Mouse (Mus musculus) ovary, postnatal 14 days (tissue): Measurements from ENCODE around the gene Ctrc.
A peak's percentile ranks its signal among the peaks of the same experiment; 100 is the strongest.
"Not testable (repeated sequence)": the region's sequence is repeated elsewhere in the genome, so short reads cannot be mapped to it uniquely, and the experiment has no call there.

Source experiments
- DNase-seq: peaks from one replicate; pipeline ENCODE4 v3.0.0; 2022; ENCODE audit warnings: low spot score

The Ctrc gene

GRCm38 (mm10) chr4:141786141-141786540, 60.0 kb downstream of the Ctrc start:
- DNase-seq = no peak

- no peak for DNase-seq
Measured at GRCm38 (mm10) chr4:141784835-141785234, 61.3 kb downstream of the Ctrc start.

GRCm38 (mm10) chr4:141781201-141781985, 64.8 kb downstream of the Ctrc start:
- DNase-seq = no peak

- DNase-seq = no peak
Measured at GRCm38 (mm10) chr4:141779828-141780227, 66.3 kb downstream of the Ctrc start.

GRCm38 (mm10) chr4:141773019-141773418, 73.1 kb downstream of the Ctrc start:
- not testable (repeated sequence) for DNase-seq

- no peak for DNase-seq
Measured at GRCm38 (mm10) chr4:141771823-141772222, 74.3 kb downstream of the Ctrc start.

GRCm38 (mm10) chr4:141769501-141770160, 76.5 kb downstream of the Ctrc start:
- DNase-seq = no peak

- DNase-seq = peak; percentile 15
Measured at GRCm38 (mm10) chr4:141767353-141768036, 78.7 kb downstream of the Ctrc start.

GRCm38 (mm10) chr4:141766668-141767352, 79.3 kb downstream of the Ctrc start:
- no peak for DNase-seq

- DNase-seq = no peak
Measured at GRCm38 (mm10) chr4:141766316-141766667, 79.9 kb downstream of the Ctrc start.

- DNase-seq = no peak
Measured at GRCm38 (mm10) chr4:141765008-141765407, 81.2 kb downstream of the Ctrc start.
